Mouse (Mus musculus) liver, postnatal 0 days (tissue): ENCODE results near the gene Rims4. TPM values are rescaled to one million over a fixed set of nuclear protein-coding genes. Genes with fewer than 3 reads are reported as not detected.

Source experiments
- ATAC-seq: fragments of 200-750 bp; cut with Nextera tagmentation; 2 replicates; pipeline ENCODE4 v1.8.0; 2017; ENCODE audit warnings: mild to moderate bottlenecking, moderate library complexity
- DNase-seq: peaks from one replicate; pipeline ENCODE4 v3.0.0-alpha.2; 2016
- H3K27ac ChIP-seq: fragments of 300-500 bp; sonication (generic); 2 replicates; pipeline ENCODE4 v1.5.1; 2014; ENCODE audit warnings: antibody characterized with exemption, moderate library complexity, mild to moderate bottlenecking, low read depth
- H3K27me3 ChIP-seq: fragments of 300-500 bp; sonication (generic); 2 replicates; pipeline ENCODE4 v1.6.1; 2014; ENCODE audit warnings: low read length, control low read depth, mixed read lengths; ENCODE audit not compliant: insufficient read depth
- H3K36me3 ChIP-seq: fragments of 300-500 bp; sonication (generic); replicated peaks from 2 replicates; pipeline ENCODE4 v1.6.1; 2014; ENCODE audit warnings: mild to moderate bottlenecking, control low read depth, low read length, moderate library complexity, mixed read lengths; ENCODE audit not compliant: insufficient read depth
- H3K4me1 ChIP-seq: fragments of 300-500 bp; sonication (generic); 2 replicates; pipeline ENCODE4 v1.6.1; 2014; ENCODE audit warnings: antibody characterized with exemption, mild to moderate bottlenecking, control low read depth; ENCODE audit not compliant: insufficient read depth
- H3K4me2 ChIP-seq: fragments of 300-500 bp; sonication (generic); 2 replicates; pipeline ENCODE4 v1.6.1; 2014; ENCODE audit warnings: low read depth, mild to moderate bottlenecking, low read length, moderate library complexity, mixed read lengths
- H3K4me3 ChIP-seq: fragments of 300-500 bp; sonication (generic); 2 replicates; pipeline ENCODE4 v1.5.1; 2014; ENCODE audit warnings: low read depth, low read length
- H3K9ac ChIP-seq: fragments of 300-500 bp; sonication (generic); replicated peaks from 2 replicates; pipeline ENCODE4 v1.6.1; 2014; ENCODE audit warnings: mild to moderate bottlenecking, moderate library complexity
- H3K9me3 ChIP-seq: fragments of 300-500 bp; sonication (generic); 2 replicates; pipeline ENCODE4 v1.6.1; 2016; ENCODE audit warnings: mild to moderate bottlenecking, control low read depth, low read length, mixed read lengths
- CTCF ChIP-seq: sonication (generic); IDR thresholded peaks from 2 replicates; pipeline ENCODE4 v1.5.1; 2016; ENCODE audit warnings: antibody characterized with exemption, low read depth
- EP300 ChIP-seq: IDR thresholded peaks from 2 replicates; pipeline ENCODE4 v1.6.1; 2016; ENCODE audit warnings: antibody characterized with exemption, low read depth, mild to moderate bottlenecking
- WGBS: fragments of 180-500 bp; shearing (Covaris S2); extraction: QIAGEN DNeasy Blood & Tissue Kit; methylation state at CpG from one replicate; pipeline ENCODE4 v1.1.7; 2014; ENCODE audit not compliant: insufficient replicate concordance; 5-methylcytosine and 5-hydroxymethylcytosine counted together
- polyA plus RNA-seq: library from polyadenylated mRNA; unstranded; fragments of >200 nt; fragmentation: Nextera tagmentation; extraction: Ambion mirVana; gene quantifications from 2 replicates; pipeline ENCODE4 v1.2.1, GENCODE M21; 2015

The Rims4 gene
- polyA plus RNA-seq, 1 experiment from 2014 or later, result 1.1 TPM

- Histone ChIP-seq H3K27me3 (no peaks in the 10 kb centered on the region), H3K4me3 (no peak overlapping the region), H3K9ac (no peak overlapping the region), H3K27ac (no peak overlapping the region), H3K9me3 (no peaks in the 10 kb centered on the region), H3K4me1 (peaks cover 18% of the 10 kb centered on the region; the same call in 1 of the 2 replicates), H3K36me3 (no peaks in the 10 kb centered on the region), H3K4me2 (no peak overlapping the region)
- no peak for TF ChIP-seq CTCF
- no peak for TF ChIP-seq EP300
- DNase-seq (no peak), ATAC-seq (no peak)
- WGBS, result 28% methylated on average over 14 of the region's 14 CpGs
These were observed 18.5 kb downstream of the Rims4 start for GRCm38 (mm10) chr2:163899910-163900411.

GRCm38 (mm10) chr2:163897988-163898535, 20.4 kb downstream of the Rims4 start:
- H3K27ac ChIP-seq, result no peak overlapping the region
- H3K9me3 ChIP-seq, result no peaks in the 10 kb centered on the region
- H3K4me2 ChIP-seq, result no peak overlapping the region
- H3K4me3 ChIP-seq, result no peak overlapping the region
- H3K9ac ChIP-seq, result no peak overlapping the region
- ATAC-seq (no peak), DNase-seq (no peak)
- peaks cover 14% of the 10 kb centered on the region; the same call in 1 of the 2 replicates for H3K4me1 ChIP-seq
- WGBS, result 69% methylated on average over 7 of the region's 7 CpGs
- H3K36me3 ChIP-seq, result no peaks in the 10 kb centered on the region
- TF ChIP-seq EP300 (no peak), CTCF (no peak)
- no peaks in the 10 kb centered on the region for H3K27me3 ChIP-seq

GRCm38 (mm10) chr2:163897026-163897425, 21.5 kb downstream of the Rims4 start:
- WGBS, result 88% methylated on average over 7 of the region's 7 CpGs

GRCm38 (mm10) chr2:163895156-163895555, 23.3 kb downstream of the Rims4 start:
- Histone ChIP-seq H3K27ac (no peak overlapping the region), H3K4me2 (no peak overlapping the region), H3K9ac (no peak overlapping the region), H3K27me3 (no peaks in the 10 kb centered on the region), H3K9me3 (no peaks in the 10 kb centered on the region), H3K4me3 (no peak overlapping the region), H3K4me1 (peaks cover 5% of the 10 kb centered on the region; the same call in 1 of the 2 replicates), H3K36me3 (no peaks in the 10 kb centered on the region)
- DNase-seq, result no peak
- WGBS, result 34% methylated on average over 2 of the region's 2 CpGs
- ATAC-seq, result no peak
- TF ChIP-seq EP300, result no peak
- no peak for TF ChIP-seq CTCF

More at GRCm38 (mm10) chr2:163897026-163897425, 21.5 kb downstream of the Rims4 start:
- H3K9ac ChIP-seq, result no peak overlapping the region
- no peaks in the 10 kb centered on the region for H3K27me3 ChIP-seq
- no peaks in the 10 kb centered on the region for H3K9me3 ChIP-seq
- no peaks in the 10 kb centered on the region for H3K36me3 ChIP-seq
- peaks cover 8% of the 10 kb centered on the region; the same call in 1 of the 2 replicates for H3K4me1 ChIP-seq
- no peak overlapping the region for H3K27ac ChIP-seq
- DNase-seq (no peak), ATAC-seq (no peak)
- TF ChIP-seq CTCF (no peak), EP300 (no peak)
- no peak overlapping the region for H3K4me2 ChIP-seq
- H3K4me3 ChIP-seq, result no peak overlapping the region

GRCm38 (mm10) chr2:163893446-163894370, 24.8 kb downstream of the Rims4 start:
- Histone ChIP-seq H3K4me2 (no peak overlapping the region), H3K27ac (no peak overlapping the region), H3K9me3 (no peaks in the 10 kb centered on the region), H3K4me1 (no peaks in the 10 kb centered on the region), H3K4me3 (no peak overlapping the region), H3K27me3 (no peaks in the 10 kb centered on the region), H3K36me3 (no peaks in the 10 kb centered on the region), H3K9ac (no peak overlapping the region)
- no peak for TF ChIP-seq CTCF
- no peak for TF ChIP-seq EP300
- ATAC-seq, result no peak
- 49% methylated on average over 7 of the region's 7 CpGs for WGBS
- no peak for DNase-seq

- no peaks in the 10 kb centered on the region for H3K27me3 ChIP-seq
- no peak overlapping the region for H3K4me3 ChIP-seq
- H3K27ac ChIP-seq, result no peak overlapping the region
- no peak overlapping the region for H3K4me2 ChIP-seq
- no peaks in the 10 kb centered on the region for H3K4me1 ChIP-seq
- no peaks in the 10 kb centered on the region for H3K36me3 ChIP-seq
- TF ChIP-seq CTCF (no peak), EP300 (no peak)
- H3K9me3 ChIP-seq, result no peaks in the 10 kb centered on the region
- WGBS, result 83% methylated on average over 11 of the region's 11 CpGs
- DNase-seq (no peak), ATAC-seq (no peak)
- no peak overlapping the region for H3K9ac ChIP-seq
These were observed 27.2 kb downstream of the Rims4 start for GRCm38 (mm10) chr2:163891271-163891670.
